In the genomic region with DNA sequence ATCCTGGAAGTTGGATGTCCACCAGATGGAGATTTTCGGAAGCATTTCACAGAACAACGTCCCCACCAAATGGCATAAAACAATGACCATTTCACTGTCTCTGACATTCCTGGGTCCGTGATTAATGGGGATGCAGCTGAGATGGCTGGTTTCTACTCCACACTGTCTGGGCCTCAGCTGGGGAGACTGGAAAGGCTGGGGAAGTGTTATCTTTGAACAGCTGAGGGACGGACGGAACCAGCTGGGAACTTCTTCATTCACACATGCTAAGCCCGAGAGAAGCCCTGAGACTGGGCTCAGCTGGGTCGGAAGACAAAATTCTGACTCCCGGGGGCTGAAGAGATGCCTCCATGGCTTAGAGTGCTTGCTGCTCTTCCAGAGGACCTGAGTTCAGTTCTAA, we compare ENCODE assay signal across 37 mouse cellular contexts. TPM values are rescaled to one million over a fixed set of nuclear protein-coding genes. Genes with fewer than 3 reads are reported as not detected.
"Had no signal": no experiment of that assay in that cellular context is flagged by ENCODE, and none has a peak within 500 bp of the region (broad histone marks: within the 10 kb centered on the region; RNA-seq: fewer than 3 reads in every experiment).

No protein-coding gene starts in this region.

- H3K36me3 ChIP-seq: embryonic facial prominence, embryonic 10.5 days; embryonic facial prominence, embryonic 12.5 days; embryonic facial prominence, embryonic 13.5 days; embryonic facial prominence, embryonic 15.5 days; forebrain, embryonic 10.5 days; forebrain, embryonic 12.5 days; forebrain, embryonic 15.5 days had no signal

- H3K9me3 ChIP-seq: embryonic facial prominence, embryonic 10.5 days; embryonic facial prominence, embryonic 12.5 days; embryonic facial prominence, embryonic 13.5 days; embryonic facial prominence, embryonic 15.5 days; forebrain, embryonic 10.5 days; forebrain, embryonic 12.5 days; forebrain, embryonic 13.5 days; forebrain, embryonic 15.5 days had no signal

- H3K4me2 ChIP-seq: embryonic facial prominence, embryonic 12.5 days; embryonic facial prominence, embryonic 13.5 days; embryonic facial prominence, embryonic 15.5 days; forebrain, embryonic 12.5 days; forebrain, embryonic 13.5 days; forebrain, embryonic 15.5 days had no signal

- ATAC-seq: forebrain, embryonic 13.5 days; forebrain, embryonic 14.5 days; forebrain, embryonic 15.5 days; forebrain, embryonic 16.5 days; forebrain, postnatal 0 days had no signal

- DNase-seq: cerebellum, adult 18-20 months; cerebellum, adult 2 months; cerebellum, adult 8-10 months; cerebellum, adult 9-10 months; cerebellum, adult 9-11 months; cerebellum, postnatal 10 days; cerebellum, postnatal 14 days; cerebellum, postnatal 25 days; cerebellum, postnatal 36 days; embryo, embryonic 11 days; forebrain, postnatal 0 days; gastrocnemius, adult 2 months; gastrocnemius, postnatal 10 days; gastrocnemius, postnatal 14 days; gastrocnemius, postnatal 25 days; gastrocnemius, postnatal 36 days; heart, adult 18-20 months had no signal

- H3K9ac ChIP-seq: embryonic facial prominence, embryonic 12.5 days; embryonic facial prominence, embryonic 13.5 days; embryonic facial prominence, embryonic 15.5 days; forebrain, embryonic 12.5 days; forebrain, embryonic 13.5 days; forebrain, embryonic 15.5 days; forebrain, postnatal 0 days had no signal

- H3K27ac ChIP-seq: embryonic facial prominence, embryonic 10.5 days; embryonic facial prominence, embryonic 12.5 days; embryonic facial prominence, embryonic 13.5 days; embryonic facial prominence, embryonic 15.5 days; forebrain, embryonic 10.5 days; forebrain, embryonic 12.5 days; forebrain, embryonic 13.5 days; forebrain, embryonic 15.5 days; gastrocnemius, adult 2 months had no signal

- H3K27me3 ChIP-seq: forebrain, embryonic 15.5 days had no signal

- H3K4me3 ChIP-seq: embryonic facial prominence, embryonic 10.5 days; embryonic facial prominence, embryonic 12.5 days; embryonic facial prominence, embryonic 13.5 days; embryonic facial prominence, embryonic 15.5 days; erythroblast, embryonic 14.5 days; forebrain, embryonic 10.5 days; forebrain, embryonic 12.5 days; forebrain, embryonic 13.5 days; forebrain, embryonic 15.5 days; gastrocnemius, adult 2 months had no signal

RNA-seq across cellular contexts. Expression of a gene that starts 3.8 kb away (rescaled TPM):
- total RNA-seq: granulocyte monocyte progenitor cell, adult 5-6 weeks had no signal
- polyA plus RNA-seq: erythroblast, embryonic 14.5 days had no signal

RNA-seq across cellular contexts. Expression of a gene that starts 36.8 kb away (rescaled TPM):
- total RNA-seq: common myeloid progenitor, adult 5-6 weeks; gastrocnemius, adult 18-20 months; gastrocnemius, adult 2 months; gastrocnemius, adult 8-10 months; gastrocnemius, postnatal 10 days; gastrocnemius, postnatal 14 days; gastrocnemius, postnatal 25 days; gastrocnemius, postnatal 36 days; gastrocnemius, postnatal 4 days; granulocyte monocyte progenitor cell, adult 5-6 weeks; heart, adult 18-20 months had no signal
- polyA plus RNA-seq: cortical plate, adult 2 months; embryonic facial prominence, embryonic 10.5 days; embryonic facial prominence, embryonic 11.5 days; embryonic facial prominence, embryonic 12.5 days; embryonic facial prominence, embryonic 13.5 days; erythroblast, embryonic 14.5 days; forebrain, embryonic 10.5 days; forebrain, embryonic 11.5 days; forebrain, embryonic 12.5 days; forebrain, embryonic 13.5 days; gonadal fat pad, adult 2 months had no signal
